Mouse (Mus musculus) frontal cortex, postnatal 10 days (tissue): ENCODE data around the gene Klf3.
A peak's percentile ranks its signal among the peaks of the same experiment; 100 is the strongest.

Source experiments
- DNase-seq, 2 experiments: peaks; one replicate each; pipeline ENCODE4 v3.0.0; 2022; ENCODE audit warnings: low spot score in 2 of 2, mixed read lengths in 1 of 2

Gene Klf3

GRCm38 (mm10) chr5:64809257-64809656 is 6.1 kb downstream of the Klf3 start:
- DNase-seq, result no peak

- DNase-seq, result no peak
These were observed 6.7 kb downstream of the Klf3 start for GRCm38 (mm10) chr5:64809864-64810263.

GRCm38 (mm10) chr5:64810860-64811499 is 7.8 kb downstream of the Klf3 start:
- DNase-seq, result no peak

GRCm38 (mm10) chr5:64811500-64812123 is 8.4 kb downstream of the Klf3 start:
- no peak for DNase-seq

GRCm38 (mm10) chr5:64812124-64812982 is 9.2 kb downstream of the Klf3 start:
- DNase-seq, result no peak

GRCm38 (mm10) chr5:64812983-64813304 is 9.8 kb downstream of the Klf3 start:
- no peak for DNase-seq

GRCm38 (mm10) chr5:64813361-64813760 is 10.2 kb downstream of the Klf3 start:
- DNase-seq, result peak in 1 of 2 experiments; percentile 79

- DNase-seq, result no peak
These were observed 11.2 kb downstream of the Klf3 start for GRCm38 (mm10) chr5:64814416-64814815.

- no peak for DNase-seq
These were observed 12.4 kb downstream of the Klf3 start for GRCm38 (mm10) chr5:64815631-64816030.

- DNase-seq, result no peak
These were observed 13.2 kb downstream of the Klf3 start for GRCm38 (mm10) chr5:64816290-64816973.

- no peak for DNase-seq
These were observed 13.7 kb downstream of the Klf3 start for GRCm38 (mm10) chr5:64816974-64817296.

- DNase-seq, result no peak
These were observed 16.2 kb downstream of the Klf3 start for GRCm38 (mm10) chr5:64819390-64819789.

- DNase-seq, result no peak
These were observed 16.9 kb downstream of the Klf3 start for GRCm38 (mm10) chr5:64820138-64820537.

- no peak for DNase-seq
These were observed 18.1 kb downstream of the Klf3 start for GRCm38 (mm10) chr5:64821294-64821693.

GRCm38 (mm10) chr5:64821964-64822363 is 18.8 kb downstream of the Klf3 start:
- no peak for DNase-seq

- no peak for DNase-seq
These were observed 20.2 kb downstream of the Klf3 start for GRCm38 (mm10) chr5:64823431-64823830.

- DNase-seq, result no peak
These were observed 21.6 kb downstream of the Klf3 start for GRCm38 (mm10) chr5:64824765-64825164.

- no peak for DNase-seq
These were observed 22.3 kb downstream of the Klf3 start for GRCm38 (mm10) chr5:64825496-64825895.

- DNase-seq, result no peak
These were observed 24.0 kb downstream of the Klf3 start for GRCm38 (mm10) chr5:64827151-64827550.

GRCm38 (mm10) chr5:64828314-64828713 is 25.1 kb downstream of the Klf3 start:
- DNase-seq, result no peak

GRCm38 (mm10) chr5:64829606-64830005 is 26.4 kb downstream of the Klf3 start:
- no peak for DNase-seq

- DNase-seq, result no peak
These were observed 27.6 kb downstream of the Klf3 start for GRCm38 (mm10) chr5:64830773-64831172.
